Mouse (Mus musculus): Measurements from ENCODE around the gene Isoc2a.

Gene Isoc2a

DNA sequence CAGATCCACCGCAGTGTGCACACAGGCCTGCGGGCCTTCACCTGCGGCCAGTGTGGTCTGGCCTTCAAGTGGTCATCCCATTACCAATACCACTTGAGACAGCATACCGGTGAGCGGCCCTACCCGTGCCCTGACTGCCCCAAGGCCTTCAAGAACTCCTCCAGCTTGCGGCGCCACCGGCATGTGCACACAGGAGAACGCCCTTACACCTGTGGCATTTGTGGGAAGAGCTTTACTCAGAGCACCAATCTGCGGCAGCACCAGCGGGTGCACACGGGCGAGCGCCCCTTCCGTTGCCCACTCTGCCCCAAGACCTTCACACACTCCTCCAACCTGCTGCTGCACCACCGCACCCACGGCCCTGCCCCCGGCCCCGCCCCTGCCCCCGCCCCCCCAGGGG is 42.1 kb downstream of the Isoc2a start:
- DNase-seq = no peak

DNA sequence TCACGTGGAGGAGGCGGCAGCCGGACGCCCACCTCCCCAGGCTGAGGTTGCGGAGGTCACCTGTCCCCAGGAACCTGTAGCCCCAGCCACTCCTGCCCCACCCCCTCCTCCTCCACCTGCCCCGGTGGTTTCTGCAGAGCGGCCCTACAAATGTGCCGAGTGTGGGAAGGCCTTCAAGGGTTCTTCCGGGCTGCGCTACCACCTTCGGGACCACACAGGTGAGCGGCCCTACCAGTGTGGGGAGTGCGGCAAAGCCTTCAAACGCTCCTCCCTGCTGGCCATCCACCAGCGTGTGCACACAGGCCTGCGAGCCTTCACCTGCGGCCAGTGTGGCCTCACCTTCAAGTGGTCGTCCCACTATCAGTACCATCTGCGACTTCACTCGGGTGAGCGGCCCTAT is 43.0 kb downstream of the Isoc2a start:
- DNase-seq = no peak

DNA sequence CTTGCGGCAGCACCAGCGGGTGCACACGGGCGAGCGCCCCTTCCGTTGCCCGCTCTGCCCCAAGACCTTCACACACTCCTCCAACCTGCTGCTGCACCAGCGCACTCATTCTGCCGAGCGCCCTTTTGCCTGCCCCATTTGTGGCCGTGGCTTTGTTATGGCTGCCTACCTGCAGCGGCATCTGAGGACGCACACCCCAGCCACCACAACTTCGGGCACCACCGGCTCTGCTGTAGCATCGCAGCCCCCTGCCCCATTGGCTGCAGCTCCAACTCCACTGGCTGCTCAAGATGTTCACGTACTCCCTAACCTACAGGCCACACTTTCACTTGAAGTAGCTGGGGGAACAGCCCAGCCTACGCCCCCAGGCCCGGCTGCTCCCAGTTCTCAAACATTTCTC is 43.5 kb downstream of the Isoc2a start:
- no peak for DNase-seq

DNA sequence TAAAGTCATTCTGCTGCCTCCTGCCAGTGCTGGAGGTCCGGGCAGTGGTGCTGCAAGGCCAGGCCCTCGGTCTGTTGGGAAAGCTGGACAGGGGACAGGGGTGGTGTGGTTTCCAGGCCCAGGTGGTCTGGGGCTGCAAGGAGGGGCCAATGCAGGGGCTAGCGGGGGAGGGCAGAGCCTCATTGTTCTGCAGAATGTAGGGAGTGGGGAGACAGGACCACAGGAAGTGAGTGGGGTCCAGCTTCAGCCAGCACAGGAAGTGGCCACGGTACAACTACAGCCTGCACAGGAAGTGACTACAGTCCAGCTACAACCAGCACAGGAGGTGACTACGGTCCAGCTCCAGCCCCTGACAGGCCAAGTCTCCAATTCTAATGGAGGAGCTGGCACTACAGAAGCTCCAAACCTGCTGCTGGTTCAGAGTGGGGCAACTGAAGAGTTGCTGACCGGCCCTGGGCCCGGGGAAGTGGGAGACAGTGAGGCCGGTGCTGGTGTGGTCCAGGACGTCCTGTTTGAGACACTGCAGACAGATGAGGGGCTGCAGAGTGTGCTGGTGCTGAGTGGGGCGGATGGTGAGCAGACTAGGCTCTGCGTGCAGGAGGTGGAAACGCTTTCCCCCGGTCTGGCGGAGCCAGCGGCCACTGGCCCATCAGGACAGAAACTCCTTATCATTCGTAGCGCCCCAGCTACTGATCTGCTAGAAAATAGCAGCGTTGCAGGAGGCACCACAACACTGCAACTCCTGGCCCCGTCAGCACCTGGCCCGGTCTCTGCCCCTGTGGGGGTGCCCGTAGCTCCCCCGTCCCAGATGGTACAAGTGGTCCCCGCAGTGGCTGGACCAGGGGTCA is 44.2 kb downstream of the Isoc2a start:
- DNase-seq = peak in 1 of 2 experiments; percentile 29

DNA sequence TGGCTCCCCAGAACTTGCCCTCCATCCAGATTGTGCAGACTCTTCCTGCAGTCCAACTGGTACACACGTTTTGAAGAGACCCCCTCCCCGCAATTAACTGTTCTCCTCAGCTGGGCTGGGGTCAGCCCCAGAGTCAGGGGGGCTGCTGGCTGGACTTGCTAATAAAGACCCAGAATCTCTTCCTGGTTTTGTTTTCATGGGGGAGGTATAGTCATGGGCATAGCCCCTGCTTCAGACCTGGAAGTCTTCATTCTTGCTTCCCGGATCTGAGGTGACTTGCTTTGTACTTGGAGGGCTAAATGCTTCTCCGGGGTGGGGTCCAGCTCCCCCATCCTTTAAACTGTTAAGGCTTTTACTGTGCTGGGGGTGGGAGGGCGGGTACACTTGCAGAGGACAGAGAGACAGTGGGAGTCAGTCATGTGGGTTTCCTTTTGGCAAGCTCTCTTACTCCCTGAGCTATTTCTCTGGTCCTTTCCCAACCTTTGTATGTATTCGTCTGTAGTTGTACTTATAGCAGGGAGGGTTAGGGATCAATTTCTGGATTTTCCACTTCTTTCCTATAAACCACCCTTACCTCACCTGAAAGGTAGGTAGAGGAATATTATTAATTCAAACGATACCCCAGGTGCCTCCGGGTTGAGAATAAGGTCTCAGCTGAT is 45.0 kb downstream of the Isoc2a start, which contains the start of gene Nat14:
Gene Nat14, plus strand, starts transcription at position 205 of the 659 bp plus-strand sequence.
- DNase-seq = no peak

DNA sequence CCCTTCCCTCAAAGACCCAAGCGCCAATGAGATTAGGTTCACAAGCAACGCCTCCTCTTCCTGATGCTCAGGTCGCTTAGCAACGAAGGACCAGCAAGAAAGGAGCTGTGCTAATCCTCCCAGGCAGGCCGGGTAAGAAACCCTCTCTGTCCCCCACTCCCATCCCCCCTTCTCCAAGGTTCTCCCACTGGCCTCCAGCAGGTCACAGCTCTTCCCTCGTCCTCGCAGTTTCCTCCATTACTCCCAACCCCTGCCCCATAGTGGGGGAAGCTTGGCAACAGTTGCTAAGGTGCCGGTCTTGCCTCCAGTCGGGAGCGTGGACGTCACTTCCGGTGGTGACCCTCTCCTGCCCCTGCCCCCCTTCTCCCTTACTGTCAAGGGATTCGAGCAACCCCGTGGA is 45.6 kb downstream of the Isoc2a start:
- DNase-seq = peak; percentile 87 to 89

DNA sequence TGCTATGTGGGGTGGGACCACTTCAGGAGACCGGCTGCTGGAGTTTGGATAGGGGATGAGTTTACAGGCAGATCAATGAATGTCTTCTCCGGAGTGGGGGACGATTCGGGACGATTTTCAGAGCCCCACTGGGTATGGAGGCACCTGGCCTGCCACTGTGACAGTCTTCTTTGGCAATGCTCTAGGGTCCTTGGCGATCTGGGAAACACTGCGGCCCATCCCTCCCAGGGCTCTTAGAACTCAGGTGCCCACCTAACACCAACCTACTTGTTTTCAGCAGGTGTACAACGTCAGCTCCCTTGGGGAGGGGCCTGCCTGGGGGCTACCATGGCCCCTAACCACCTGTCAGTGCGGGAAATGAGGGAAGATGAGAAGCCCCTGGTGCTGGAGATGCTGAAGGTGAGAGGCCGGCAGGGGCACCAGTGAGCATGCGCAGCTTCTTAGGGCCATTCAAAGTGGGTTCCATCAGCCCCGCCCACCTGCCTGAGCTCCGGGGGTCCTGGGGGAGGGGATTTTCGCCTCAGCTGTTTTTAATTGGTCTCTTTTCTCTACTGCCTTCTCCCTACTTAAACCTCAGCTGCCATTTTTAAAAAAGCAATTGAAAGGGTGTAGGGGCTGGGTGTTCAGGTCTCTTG is 46.1 kb downstream of the Isoc2a start:
- peak; percentile 89 to 92 for DNase-seq

DNA sequence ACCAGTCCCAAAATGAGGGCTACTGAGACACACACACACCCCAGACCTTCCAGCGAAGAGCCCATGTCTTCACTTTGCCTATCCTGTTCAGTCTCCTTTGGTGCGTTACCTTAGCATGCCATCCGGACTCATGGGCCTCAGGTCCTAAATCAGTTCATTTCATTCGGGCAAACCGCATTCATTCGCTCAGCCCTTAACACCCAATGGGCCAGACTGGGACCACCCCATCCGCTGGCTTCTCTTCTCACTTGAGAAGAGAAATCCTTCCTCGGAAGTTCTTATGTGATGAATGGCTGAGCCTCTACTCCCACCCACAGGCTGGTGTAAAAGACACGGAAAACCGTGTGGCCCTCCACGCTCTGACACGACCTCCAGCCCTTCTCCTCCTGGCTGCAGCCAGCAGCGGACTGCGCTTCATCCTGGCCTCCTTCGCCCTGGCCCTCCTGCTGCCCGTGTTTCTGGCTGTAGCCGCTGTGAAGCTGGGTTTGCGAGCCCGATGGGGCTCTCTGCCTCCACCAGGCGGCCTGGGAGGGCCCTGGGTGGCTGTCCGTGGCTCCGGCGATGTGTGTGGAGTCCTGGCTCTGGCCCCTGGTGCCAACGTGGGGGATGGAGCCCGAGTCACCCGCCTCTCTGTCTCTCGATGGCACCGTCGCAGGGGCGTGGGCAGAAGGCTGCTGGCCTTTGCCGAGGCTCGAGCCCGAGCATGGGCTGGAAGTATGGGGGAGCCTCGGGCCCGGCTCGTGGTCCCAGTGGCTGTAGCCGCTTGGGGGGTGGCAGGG is 46.8 kb downstream of the Isoc2a start:
- DNase-seq = peak; percentile 62 to 72

DNA sequence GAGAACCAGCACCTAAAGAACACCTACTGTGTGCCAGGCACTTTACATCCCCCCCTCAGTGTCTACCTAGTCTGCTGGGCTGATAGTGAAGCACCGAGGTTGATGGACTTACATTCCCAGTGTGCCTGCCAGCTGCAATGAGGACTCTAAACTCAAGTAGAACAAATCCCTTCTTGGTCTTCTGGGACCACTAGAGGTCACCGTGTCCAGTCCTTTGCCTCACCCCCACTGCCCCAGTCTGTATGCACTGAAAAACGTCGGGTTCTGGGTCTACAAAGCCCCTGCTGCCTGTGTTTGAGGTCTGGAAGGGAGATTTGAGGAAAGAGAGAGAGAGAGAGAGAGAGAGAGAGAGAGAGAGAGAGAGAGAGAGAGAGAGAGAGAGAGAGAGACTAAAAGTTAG is 47.5 kb downstream of the Isoc2a start:
- DNase-seq = no peak

DNA sequence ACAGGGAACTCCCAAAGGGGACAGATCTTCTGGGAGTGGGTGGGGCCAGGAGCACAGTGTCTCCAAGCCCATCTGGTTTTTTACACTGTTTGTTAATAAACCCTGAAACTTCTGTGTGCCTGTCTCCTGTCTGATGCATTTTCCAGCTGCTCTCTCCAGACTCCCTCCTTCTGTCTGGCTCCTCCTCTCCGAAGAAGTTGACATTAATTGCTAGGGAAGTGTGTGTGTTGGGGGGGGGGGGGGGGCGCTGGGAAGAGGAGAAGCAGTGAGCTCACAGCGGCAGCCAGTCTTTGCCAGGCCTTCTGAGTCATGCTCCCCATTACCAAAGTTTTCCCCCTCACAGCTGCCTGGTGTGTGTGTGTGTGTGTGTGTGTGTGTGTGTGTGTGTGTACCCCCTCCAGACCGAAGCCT is 47.9 kb downstream of the Isoc2a start:
- DNase-seq = no peak

DNA sequence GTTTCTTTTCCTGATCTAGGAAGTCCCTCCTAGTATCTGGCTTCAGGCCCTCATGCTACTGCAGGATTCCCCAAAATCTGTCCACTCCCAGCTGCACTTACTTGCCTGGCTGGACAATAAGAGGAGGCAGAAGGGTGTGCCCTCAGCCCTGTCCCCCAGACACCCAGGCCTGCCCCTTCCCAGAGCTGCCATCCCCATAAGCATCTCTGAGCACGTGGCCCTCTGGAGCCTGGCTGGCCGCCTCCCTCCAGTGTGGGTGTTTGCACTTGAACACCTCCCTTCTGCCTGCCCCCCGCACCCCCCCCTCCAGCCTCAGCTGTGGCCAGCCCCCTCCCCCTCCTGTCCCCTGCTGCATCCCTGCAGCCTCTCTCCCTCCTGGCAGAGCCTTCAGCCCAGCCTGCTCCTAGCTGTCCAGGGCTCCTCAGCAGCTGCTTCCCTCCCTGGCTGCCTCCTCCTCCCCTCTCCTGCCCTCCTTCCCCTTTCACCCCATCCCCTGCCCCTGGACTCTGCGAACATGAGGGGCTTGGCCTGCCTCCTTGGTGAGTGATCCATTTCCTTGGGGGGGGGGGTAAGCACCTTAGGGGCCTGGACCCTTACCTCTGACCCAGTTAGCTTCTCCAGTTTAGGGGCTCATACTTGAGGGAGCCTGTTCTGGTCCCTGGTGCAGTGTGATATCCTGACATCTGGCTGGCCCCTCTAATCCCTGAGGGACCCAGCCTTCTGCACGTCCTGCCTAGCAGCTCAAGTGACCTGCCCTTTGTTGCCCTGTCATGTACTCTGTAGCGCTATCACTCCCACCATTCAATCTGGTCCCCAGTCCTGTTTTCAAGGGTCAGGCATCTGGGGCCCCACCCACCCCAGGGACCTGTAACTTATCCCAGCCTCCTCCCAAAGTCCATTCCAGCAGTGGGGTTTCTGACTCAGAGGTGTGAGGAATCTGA is 48.8 kb downstream of the Isoc2a start, which contains the start of gene Ssc5d:
Gene Ssc5d, plus strand, starts transcription at position 345 of the 941 bp plus-strand sequence.
- peak; percentile 21 to 42 for DNase-seq

DNA sequence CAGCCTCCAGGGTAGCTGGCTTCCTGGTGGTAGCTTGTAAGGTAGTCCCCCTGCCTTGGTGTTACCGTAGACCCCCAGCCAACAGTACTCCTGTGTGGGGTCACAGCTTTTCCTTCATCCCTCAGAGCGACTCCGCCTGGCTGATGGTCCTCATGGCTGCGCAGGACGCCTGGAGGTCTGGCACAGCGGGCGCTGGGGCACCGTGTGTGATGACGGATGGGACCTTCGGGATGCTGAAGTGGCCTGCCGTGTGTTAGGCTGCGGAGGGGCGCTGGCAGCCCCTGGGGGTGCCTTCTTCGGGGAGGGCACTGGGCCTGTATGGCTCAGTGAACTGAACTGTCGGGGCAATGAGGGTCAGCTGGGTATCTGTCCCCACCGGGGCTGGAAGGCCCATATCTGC is 49.9 kb downstream of the Isoc2a start:
- DNase-seq = no peak

DNA sequence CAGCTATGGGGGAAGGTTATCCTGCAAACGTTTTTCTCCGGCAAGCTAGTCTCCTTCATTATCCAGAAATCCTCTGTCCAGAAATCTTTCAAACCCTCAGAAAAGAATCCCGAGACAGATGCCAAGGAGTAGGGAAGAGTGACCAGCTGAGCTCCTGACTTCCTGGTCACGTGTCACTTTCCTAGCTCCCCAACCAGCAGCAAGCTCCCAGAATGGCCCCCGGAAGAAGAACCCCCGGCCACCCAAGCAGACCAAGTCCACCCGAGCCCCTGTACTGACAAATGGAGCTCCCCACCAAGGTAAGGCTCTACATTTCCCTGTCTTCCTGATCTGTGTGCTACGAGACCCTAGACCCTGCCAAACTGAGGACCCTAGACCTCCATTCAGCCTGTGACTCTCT is 50.8 kb downstream of the Isoc2a start:
- DNase-seq = no peak

DNA sequence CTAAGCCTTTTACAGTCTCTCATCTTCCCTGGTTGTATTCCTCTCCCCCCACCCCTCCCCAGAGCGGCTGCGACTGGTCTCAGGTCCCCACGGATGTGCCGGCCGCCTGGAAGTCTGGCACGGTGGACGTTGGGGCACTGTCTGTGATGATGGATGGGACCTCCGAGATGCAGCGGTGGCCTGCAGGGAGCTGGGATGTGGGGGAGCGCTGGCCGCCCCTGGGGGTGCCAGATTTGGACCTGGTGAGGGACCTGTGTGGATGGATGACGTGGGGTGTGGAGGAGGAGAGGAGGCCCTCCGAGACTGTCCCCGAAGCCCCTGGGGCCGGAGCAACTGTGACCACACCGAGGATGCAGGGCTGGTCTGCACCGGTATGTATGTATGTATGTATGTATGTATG is 51.4 kb downstream of the Isoc2a start:
- DNase-seq = no peak

DNA sequence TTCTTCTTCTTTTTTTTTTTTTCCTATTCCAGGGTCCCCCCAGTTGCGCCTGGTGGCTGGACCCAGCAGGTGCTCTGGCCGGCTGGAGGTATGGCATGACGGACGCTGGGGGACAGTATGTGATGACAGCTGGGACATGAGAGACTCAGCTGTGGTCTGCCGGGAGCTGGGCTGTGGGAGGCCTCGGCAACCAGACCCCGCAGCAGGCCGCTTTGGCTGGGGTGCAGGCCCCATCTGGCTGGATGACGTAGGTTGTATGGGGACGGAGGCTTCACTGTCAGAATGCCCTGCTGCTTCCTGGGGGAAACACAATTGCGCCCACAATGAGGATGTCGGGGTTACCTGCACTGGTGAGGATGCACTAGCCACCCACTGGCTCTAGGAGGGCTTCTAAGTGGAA is 56.1 kb downstream of the Isoc2a start:
- no peak for DNase-seq

DNA sequence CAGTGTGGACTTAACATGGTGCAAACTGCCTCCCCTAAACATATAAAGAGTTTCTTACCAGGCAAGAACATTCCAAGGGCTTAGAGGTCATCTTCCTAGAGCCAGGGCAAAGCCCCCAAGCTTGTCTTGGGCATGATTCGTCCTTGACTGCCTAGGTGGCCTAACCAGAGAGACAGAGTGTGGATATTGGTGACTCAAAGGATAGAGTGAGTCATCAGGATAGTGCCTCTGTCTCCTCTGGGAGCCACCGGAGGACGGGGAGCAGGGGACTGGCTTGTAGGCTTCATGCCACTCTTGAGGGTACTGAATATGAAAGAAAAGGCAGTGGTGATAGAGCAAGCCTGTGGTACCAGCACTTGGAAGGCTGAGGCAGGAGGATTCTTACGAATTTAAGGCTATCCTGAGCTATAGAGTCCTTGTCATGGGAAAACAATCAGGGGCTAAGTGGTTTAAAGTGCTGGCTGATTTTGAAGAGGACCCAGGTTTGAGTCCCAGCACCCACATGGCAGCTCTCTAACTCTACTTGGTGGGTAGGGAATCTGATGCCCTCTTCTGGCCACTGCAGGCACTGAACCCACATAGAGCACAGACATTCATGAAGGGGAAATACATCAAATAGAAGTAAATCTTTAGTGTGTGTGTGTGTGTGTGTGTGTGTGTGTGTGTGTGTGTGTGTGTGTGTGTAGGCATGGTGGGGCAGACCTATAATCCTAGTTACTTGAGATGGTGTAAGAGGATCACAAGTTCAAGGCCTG is 57.4 kb downstream of the Isoc2a start:
- DNase-seq = no peak

DNA sequence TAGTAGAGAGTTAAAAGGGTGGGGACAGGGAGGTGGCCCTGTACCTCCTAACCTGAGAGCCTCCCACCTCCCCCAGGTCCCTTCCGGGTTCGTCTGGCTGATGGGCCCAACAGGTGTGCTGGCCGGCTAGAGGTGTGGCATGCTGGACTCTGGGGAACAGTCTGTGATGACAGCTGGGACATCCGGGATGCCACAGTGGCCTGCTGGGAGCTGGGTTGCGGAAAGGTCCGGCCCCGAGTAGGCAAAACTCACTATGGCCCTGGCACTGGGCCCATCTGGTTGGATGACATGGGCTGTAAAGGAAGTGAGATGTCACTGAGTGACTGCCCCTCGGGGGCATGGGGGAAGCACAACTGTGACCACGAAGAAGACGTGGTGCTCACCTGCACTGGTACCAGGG is 59.9 kb downstream of the Isoc2a start:
- DNase-seq = peak in 1 of 2 experiments; percentile 26

DNA sequence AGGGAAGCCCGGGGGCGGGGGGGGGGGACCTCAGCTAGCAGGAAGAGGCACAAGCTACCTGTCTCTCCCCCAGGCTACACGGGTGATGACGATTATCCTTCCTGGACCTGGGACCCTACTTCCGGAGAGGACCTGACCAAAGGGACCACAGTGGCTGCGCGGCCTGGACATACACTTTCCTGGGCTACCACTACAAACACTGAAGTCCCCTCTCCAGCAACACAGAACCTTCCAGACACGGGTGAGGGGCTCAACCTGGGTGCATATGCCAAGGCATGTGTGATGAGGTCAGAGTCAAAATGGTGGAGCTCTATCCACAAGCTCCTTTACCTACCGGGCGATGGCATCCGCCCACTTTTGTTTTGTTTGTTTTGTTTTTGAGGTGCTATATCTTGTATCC is 60.4 kb downstream of the Isoc2a start:
- DNase-seq = no peak

DNA sequence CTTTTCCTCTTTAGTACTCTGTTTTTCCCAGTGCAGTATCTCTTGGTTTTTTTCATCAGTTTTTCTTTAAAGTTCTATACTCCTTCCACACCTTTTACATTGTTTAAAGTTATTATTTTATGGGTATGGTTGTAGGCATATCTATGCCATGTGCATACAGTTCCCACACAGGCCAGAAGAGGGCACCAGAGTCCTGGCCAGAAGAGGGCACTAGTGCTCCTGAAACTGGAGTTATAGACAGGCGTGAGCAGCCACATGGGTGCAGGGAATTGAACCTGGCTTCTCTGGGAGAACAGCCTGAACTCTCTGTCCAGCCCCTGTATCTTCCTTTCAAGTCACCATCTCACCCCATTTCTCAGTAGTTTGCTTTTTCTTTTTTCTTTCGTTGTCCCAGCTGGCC is 61.5 kb downstream of the Isoc2a start:
- peak; percentile 82 to 89 for DNase-seq

DNA sequence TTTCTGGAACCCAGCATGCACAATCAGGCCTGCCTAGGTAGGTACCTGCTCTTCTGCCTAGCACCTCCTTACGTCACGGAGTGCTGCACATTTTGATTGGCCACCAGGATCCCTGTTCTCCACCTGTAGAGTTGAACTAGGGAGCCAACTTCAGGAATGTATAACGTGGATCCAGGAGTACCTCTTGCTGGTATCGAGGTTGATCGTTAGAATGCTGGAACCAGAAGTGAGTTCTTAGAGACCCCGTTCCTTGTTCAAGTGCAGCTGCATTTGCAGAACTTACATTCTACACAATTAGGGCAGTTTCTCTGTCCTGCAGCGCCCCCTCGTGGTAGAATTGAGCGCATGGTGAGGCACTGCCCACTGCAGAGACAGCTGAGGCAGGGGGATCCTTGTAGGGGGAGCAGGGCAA is 63.1 kb downstream of the Isoc2a start:
- DNase-seq = peak; percentile 86 to 89

DNA sequence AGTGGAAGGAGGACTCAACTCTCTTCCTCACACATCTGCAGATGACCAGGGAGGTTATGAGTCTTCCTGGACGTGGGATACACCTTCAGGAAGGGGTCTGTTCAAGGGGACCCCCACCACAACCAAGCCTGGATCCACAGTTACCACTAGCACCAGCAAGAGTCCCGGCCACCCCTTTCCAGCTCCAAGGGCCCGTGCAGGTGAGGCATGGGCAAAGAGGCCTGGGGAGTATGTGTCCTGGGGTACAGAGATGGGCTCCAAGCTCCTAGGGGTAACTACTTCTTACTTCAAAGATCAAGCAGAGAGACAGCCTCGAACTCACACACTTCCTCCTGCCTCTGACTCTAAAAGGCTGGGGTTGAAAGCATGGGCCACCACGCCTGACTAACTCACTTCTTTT is 65.7 kb downstream of the Isoc2a start:
- peak in 1 of 2 experiments; percentile 9 for DNase-seq
